Mouse (Mus musculus): ENCODE measurements around the gene Ddb1. TPM values are rescaled to one million over a fixed set of nuclear protein-coding genes. Genes with fewer than 3 reads are reported as not detected.

The Ddb1 gene
- total and polyA plus RNA-seq, 2 experiments from 2014 or later: 137 to 298 TPM

DNA sequence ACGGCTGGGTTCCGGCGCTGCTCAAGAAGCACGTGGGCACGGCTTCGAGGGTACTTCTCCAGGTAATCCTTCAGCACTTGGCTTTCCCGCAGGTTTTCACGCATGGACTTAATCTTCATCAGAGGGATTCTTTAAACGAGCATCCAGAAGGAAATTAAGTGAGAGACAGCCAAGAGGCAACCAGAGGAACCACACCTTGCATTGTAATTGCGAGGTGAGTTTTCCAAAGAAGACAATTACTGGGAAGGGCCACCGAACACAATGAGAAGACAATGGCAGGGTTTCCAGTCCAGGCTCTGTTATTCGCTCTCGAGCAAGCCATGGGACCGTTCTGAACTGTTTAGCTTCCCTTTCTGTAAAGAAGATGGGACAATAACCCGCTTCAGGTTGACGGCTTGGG lies 71.5 kb downstream of the Ddb1 start:
- Histone ChIP-seq H3K36me3 (replicated peaks; ENCODE audit: control insufficient read depth, insufficient read depth, low read length) (no peaks in the 10 kb centered on the region), H3K27me3 (ENCODE audit: control insufficient read depth, insufficient read depth, low read length) (no peaks in the 10 kb centered on the region), H3K9ac (replicated peaks; ENCODE audit: low read depth, low read length) (no peak overlapping the region), H3K4me1 (ENCODE audit: control insufficient read depth, insufficient read depth) (no peaks in the 10 kb centered on the region), H3K9me3 (replicated peaks; ENCODE audit: control insufficient read depth, low read length) (no peaks in the 10 kb centered on the region), H3K27ac (ENCODE audit: low read depth) (no peak overlapping the region), H3K4me3 (ENCODE audit: low read depth, low read length) (no peak overlapping the region), H3K4me2 (ENCODE audit: low read depth, low read length) (no peak overlapping the region)
- DNase-seq (ENCODE audit: low spot score): no peak
- 81% methylated on average over 16 of the region's 16 CpGs for WGBS
- TF ChIP-seq EP300 (IDR thresholded peaks at IDR 0.05; ENCODE audit: low read depth) (no peak), CTCF (IDR thresholded peaks at IDR 0.05; ENCODE audit: low read depth) (no peak)
- no peak for ATAC-seq (ENCODE audit: insufficient read depth, low read depth)

GRCm38 (mm10) chr19:10677915-10678771 lies 73.0 kb downstream of the Ddb1 start, which contains the start of gene Pga5:
Pga5 (minus strand) TSS chr19:10678071.
- ATAC-seq (ENCODE audit: insufficient read depth, low read depth): peak; percentile 35; the same call in 1 of the 2 replicates
- Histone ChIP-seq H3K9me3 (replicated peaks; ENCODE audit: control insufficient read depth, low read length) (no peaks in the 10 kb centered on the region), H3K4me3 (ENCODE audit: low read depth, low read length) (no peak within 1 kb of the TSS), H3K36me3 (replicated peaks; ENCODE audit: control insufficient read depth, insufficient read depth, low read length) (no peaks in the 10 kb centered on the region), H3K4me2 (ENCODE audit: low read depth, low read length) (no peak within 1 kb of the TSS), H3K4me1 (ENCODE audit: control insufficient read depth, insufficient read depth) (no peaks in the 10 kb centered on the region), H3K27ac (ENCODE audit: low read depth) (no peak within 1 kb of the TSS), H3K9ac (replicated peaks; ENCODE audit: low read depth, low read length) (no peak within 1 kb of the TSS), H3K27me3 (ENCODE audit: control insufficient read depth, insufficient read depth, low read length) (no peaks in the 10 kb centered on the region)
- peak; percentile 59 for DNase-seq (ENCODE audit: low spot score)
- 23% methylated on average over 6 of the region's 6 CpGs for WGBS
- no peak for TF ChIP-seq EP300 (IDR thresholded peaks at IDR 0.05; ENCODE audit: low read depth)
- TF ChIP-seq CTCF (IDR thresholded peaks at IDR 0.05; ENCODE audit: low read depth): peak; percentile 89

GRCm38 (mm10) chr19:10678772-10679067 lies 73.6 kb downstream of the Ddb1 start:
- TF ChIP-seq CTCF (IDR thresholded peaks at IDR 0.05; ENCODE audit: low read depth) (no peak), EP300 (IDR thresholded peaks at IDR 0.05; ENCODE audit: low read depth) (no peak)
- Histone ChIP-seq H3K4me3 (ENCODE audit: low read depth, low read length) (no peak overlapping the region), H3K4me1 (ENCODE audit: control insufficient read depth, insufficient read depth) (no peaks in the 10 kb centered on the region), H3K27me3 (ENCODE audit: control insufficient read depth, insufficient read depth, low read length) (no peaks in the 10 kb centered on the region), H3K9me3 (replicated peaks; ENCODE audit: control insufficient read depth, low read length) (no peaks in the 10 kb centered on the region), H3K36me3 (replicated peaks; ENCODE audit: control insufficient read depth, insufficient read depth, low read length) (no peaks in the 10 kb centered on the region), H3K9ac (replicated peaks; ENCODE audit: low read depth, low read length) (no peak overlapping the region), H3K27ac (ENCODE audit: low read depth) (no peak overlapping the region), H3K4me2 (ENCODE audit: low read depth, low read length) (no peak overlapping the region)
- DNase-seq (ENCODE audit: low spot score) (no peak), ATAC-seq (ENCODE audit: insufficient read depth, low read depth) (0 out of 2 replicates have a peak, but pooled peaks have one; percentile 24)
- 87% methylated on average over 1 of the region's 1 CpGs for WGBS

Other genes with a start within 250 kb of the Ddb1 start
- 5.0 and 6.0 TPM in 2 replicates for gene Syt7, start 216.2 kb upstream of the Ddb1 start, total RNA-seq (2014; rRNA removed; ENCODE audit: low replicate concordance)
- 0.78 and 0.96 TPM in 2 replicates for gene Syt7, start 216.2 kb upstream of the Ddb1 start, polyA plus RNA-seq (2015; fragmentation: Nextera tagmentation; extraction: Ambion mirVana)
- 1.9 TPM in 1 of 2 replicates, not detected in the other for gene Lrrc10b, start 147.9 kb upstream of the Ddb1 start, total RNA-seq (2014; rRNA removed; ENCODE audit: low replicate concordance)
- gene Lrrc10b, start 147.9 kb upstream of the Ddb1 start, polyA plus RNA-seq (2015; fragmentation: Nextera tagmentation; extraction: Ambion mirVana): 0.08 and 0.18 TPM in 2 replicates
- gene Ppp1r32, start 122.4 kb upstream of the Ddb1 start, total RNA-seq (2014; rRNA removed; ENCODE audit: low replicate concordance): 0.19 TPM in 1 of 2 replicates, not detected in the other
- 0.14 TPM in 2 replicates for gene Ppp1r32, start 122.4 kb upstream of the Ddb1 start, polyA plus RNA-seq (2015; fragmentation: Nextera tagmentation; extraction: Ambion mirVana)
- gene Cpsf7, start 80.1 kb upstream of the Ddb1 start, total RNA-seq (2014; rRNA removed; ENCODE audit: low replicate concordance): 18.4 and 51.4 TPM in 2 replicates
- gene Cpsf7, start 80.1 kb upstream of the Ddb1 start, polyA plus RNA-seq (2015; fragmentation: Nextera tagmentation; extraction: Ambion mirVana): 14.2 and 14.8 TPM in 2 replicates
- 50.6 and 66.2 TPM in 2 replicates for gene Sdhaf2, start 79.2 kb upstream of the Ddb1 start, total RNA-seq (2014; rRNA removed; ENCODE audit: low replicate concordance)
- gene Sdhaf2, start 79.2 kb upstream of the Ddb1 start, polyA plus RNA-seq (2015; fragmentation: Nextera tagmentation; extraction: Ambion mirVana): 56.1 and 56.9 TPM in 2 replicates
- gene Tmem216, start 49.1 kb upstream of the Ddb1 start, total RNA-seq (2014; rRNA removed; ENCODE audit: low replicate concordance): 10.2 and 12.9 TPM in 2 replicates
- 12.7 and 13.2 TPM in 2 replicates for gene Tmem216, start 49.1 kb upstream of the Ddb1 start, polyA plus RNA-seq (2015; fragmentation: Nextera tagmentation; extraction: Ambion mirVana)
- gene Cyb561a3, start 28.2 kb upstream of the Ddb1 start, total RNA-seq (2014; rRNA removed; ENCODE audit: low replicate concordance): 11.9 and 22.7 TPM in 2 replicates
- 13.7 and 15.5 TPM in 2 replicates for gene Cyb561a3, start 28.2 kb upstream of the Ddb1 start, polyA plus RNA-seq (2015; fragmentation: Nextera tagmentation; extraction: Ambion mirVana)
- 6.7 and 8.1 TPM in 2 replicates for gene Tmem138, start 28.0 kb upstream of the Ddb1 start, total RNA-seq (2014; rRNA removed; ENCODE audit: low replicate concordance)
- gene Tmem138, start 28.0 kb upstream of the Ddb1 start, polyA plus RNA-seq (2015; fragmentation: Nextera tagmentation; extraction: Ambion mirVana): 11.9 and 12.1 TPM in 2 replicates
- gene Tkfc, start 327 bp downstream of the Ddb1 start, total RNA-seq (2014; rRNA removed; ENCODE audit: low replicate concordance): 2.7 and 3.0 TPM in 2 replicates
- gene Tkfc, start 327 bp downstream of the Ddb1 start, polyA plus RNA-seq (2015; fragmentation: Nextera tagmentation; extraction: Ambion mirVana): 5.9 and 7.7 TPM in 2 replicates
- gene Vwce, start 28.9 kb downstream of the Ddb1 start, total RNA-seq (2014; rRNA removed; ENCODE audit: low replicate concordance): 0.19 and 4.7 TPM in 2 replicates
- gene Vwce, start 28.9 kb downstream of the Ddb1 start, polyA plus RNA-seq (2015; fragmentation: Nextera tagmentation; extraction: Ambion mirVana): 0.22 and 0.23 TPM in 2 replicates
- not detected in 2 replicates for gene Pga5, start 72.7 kb downstream of the Ddb1 start, total RNA-seq (2014; rRNA removed; ENCODE audit: low replicate concordance)
- gene Pga5, start 72.7 kb downstream of the Ddb1 start, polyA plus RNA-seq (2015; fragmentation: Nextera tagmentation; extraction: Ambion mirVana): not detected in 2 replicates
- 25.5 and 42.1 TPM in 2 replicates for gene Vps37c, start 83.4 kb downstream of the Ddb1 start, total RNA-seq (2014; rRNA removed; ENCODE audit: low replicate concordance)
- 22.2 and 23.0 TPM in 2 replicates for gene Vps37c, start 83.4 kb downstream of the Ddb1 start, polyA plus RNA-seq (2015; fragmentation: Nextera tagmentation; extraction: Ambion mirVana)
- 3.2 TPM in 1 of 2 replicates, not detected in the other for gene Cd5, start 133.7 kb downstream of the Ddb1 start, total RNA-seq (2014; rRNA removed; ENCODE audit: low replicate concordance)
- 0.12 and 0.23 TPM in 2 replicates for gene Cd5, start 133.7 kb downstream of the Ddb1 start, polyA plus RNA-seq (2015; fragmentation: Nextera tagmentation; extraction: Ambion mirVana)
- gene Cd6, start 224.7 kb downstream of the Ddb1 start, total RNA-seq (2014; rRNA removed; ENCODE audit: low replicate concordance): 3.6 TPM in 1 of 2 replicates, not detected in the other
- not detected in 2 replicates for gene Cd6, start 224.7 kb downstream of the Ddb1 start, polyA plus RNA-seq (2015; fragmentation: Nextera tagmentation; extraction: Ambion mirVana)
- 0.46 and 2.7 TPM in 2 replicates for gene Slc15a3, start 234.4 kb downstream of the Ddb1 start, total RNA-seq (2014; rRNA removed; ENCODE audit: low replicate concordance)
- 0.43 and 0.59 TPM in 2 replicates for gene Slc15a3, start 234.4 kb downstream of the Ddb1 start, polyA plus RNA-seq (2015; fragmentation: Nextera tagmentation; extraction: Ambion mirVana)